Comparison of ENCODE assay signal across 16 mouse cellular contexts in the genomic region with DNA sequence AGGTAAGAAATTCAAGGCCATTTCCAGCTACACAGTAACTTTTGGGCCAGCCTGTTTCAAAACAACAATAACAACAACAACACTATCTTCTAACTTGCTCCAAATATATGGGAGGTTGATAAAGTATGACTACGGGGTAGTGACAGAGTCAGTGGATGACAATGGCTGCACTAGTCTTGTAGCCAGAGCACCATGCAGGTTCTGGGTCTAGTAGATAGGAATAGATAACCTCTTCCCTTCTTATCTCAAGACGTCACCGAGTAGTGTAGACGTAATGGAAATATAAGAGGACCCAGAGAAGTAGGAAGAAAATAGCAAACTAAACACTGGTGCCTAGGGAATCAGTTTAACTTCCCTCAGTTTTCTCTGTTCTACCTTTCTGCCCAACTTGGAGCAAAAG.
"Had no signal": no experiment of that assay in that cellular context is flagged by ENCODE, and none has a peak within 500 bp of the region (broad histone marks: within the 10 kb centered on the region; RNA-seq: fewer than 3 reads in every experiment).

No protein-coding gene starts in this region.

- H3K9me3 ChIP-seq: neural tube, embryonic 13.5 days; neural tube, embryonic 15.5 days; stomach, embryonic 15.5 days had no signal

- H3K4me3 ChIP-seq: neural tube, embryonic 13.5 days; neural tube, embryonic 15.5 days; stomach, embryonic 15.5 days had no signal

- DNase-seq: retina, postnatal 1 day; right cerebral cortex, adult 18-20 months; right cerebral cortex, postnatal 14 days; right cerebral cortex, postnatal 25 days; right cerebral cortex, postnatal 4 days; spleen, adult 18-20 months; thymus, adult 18-20 months; thymus, adult 2 months; thymus, postnatal 14 days; thymus, postnatal 25 days; thymus, postnatal 36 days; thymus, postnatal 4 days had no signal

- H3K9ac ChIP-seq: neural tube, embryonic 13.5 days; neural tube, embryonic 15.5 days; stomach, embryonic 15.5 days had no signal

- H3K36me3 ChIP-seq: neural tube, embryonic 13.5 days; neural tube, embryonic 15.5 days; stomach, embryonic 15.5 days had no signal

- H3K27ac ChIP-seq: neural tube, embryonic 13.5 days; neural tube, embryonic 15.5 days; stomach, embryonic 15.5 days; stomach, postnatal 0 days had no signal

- H3K4me1 ChIP-seq: neural tube, embryonic 13.5 days; neural tube, embryonic 15.5 days; stomach, embryonic 15.5 days had no signal

- H3K27me3 ChIP-seq: neural tube, embryonic 13.5 days; neural tube, embryonic 15.5 days; stomach, embryonic 15.5 days had no signal
